ENCODE assay signal across 19 mouse cellular contexts in the genomic region with DNA sequence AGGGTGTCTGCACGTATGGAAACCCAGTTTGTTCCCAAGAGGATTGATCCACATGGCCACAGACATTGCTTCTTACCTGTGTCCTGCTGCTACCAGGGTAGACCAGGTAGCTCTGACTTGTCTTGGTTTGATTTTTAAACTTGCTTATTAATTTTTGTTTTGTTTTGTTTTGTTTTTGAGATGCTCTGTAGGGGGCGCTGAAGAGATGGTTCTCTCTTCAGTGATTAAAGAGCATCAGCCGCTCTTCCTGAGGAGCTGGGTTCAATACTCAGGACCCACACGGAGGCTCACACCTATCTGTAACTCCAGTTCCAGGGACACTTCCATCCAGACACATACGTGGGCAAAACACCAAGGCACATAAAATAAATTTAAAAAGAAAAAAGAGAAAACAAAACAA. TPM values are rescaled to one million over a fixed set of nuclear protein-coding genes. Genes with fewer than 3 reads are reported as not detected.
A peak's percentile ranks its signal among the peaks of the same experiment; 100 is the strongest.
DNase-seq lines count a peak whose midpoint lies in the region; ATAC-seq and TF ChIP-seq lines count a peak whose summit lies in the region.
"Had no signal": no experiment of that assay in that cellular context is flagged by ENCODE, and none has a peak within 500 bp of the region (broad histone marks: within the 10 kb centered on the region; RNA-seq: fewer than 3 reads in every experiment).

No protein-coding gene starts in this region.

- no peak for TF ChIP-seq EP300 in CH12.LX (IDR thresholded peaks at IDR 0.05; ENCODE audit: low read length)

- H3K4me2 ChIP-seq in intestine, postnatal 0 days (replicated peaks; ENCODE audit: low read depth): no peak overlapping the region
- H3K4me2 ChIP-seq in intestine, embryonic 15.5 days (replicated peaks): no peak overlapping the region
- no peak overlapping the region for H3K4me2 ChIP-seq in CH12.LX (ENCODE audit: insufficient read depth, low read depth, poor library complexity, severe bottlenecking)
- H3K4me2 ChIP-seq in neural tube, embryonic 15.5 days: no peak overlapping the region
- H3K4me2 ChIP-seq: embryonic facial prominence, embryonic 13.5 days; limb, embryonic 15.5 days; midbrain, embryonic 12.5 days had no signal

- H3K36me3 ChIP-seq in intestine, postnatal 0 days (ENCODE audit: control insufficient read depth, insufficient read depth): no peaks in the 10 kb centered on the region
- no peaks in the 10 kb centered on the region for H3K36me3 ChIP-seq in intestine, embryonic 15.5 days
- H3K36me3 ChIP-seq in CH12.LX (replicated peaks in 1 of 2; ENCODE audit: control insufficient read depth in 1 of 2, insufficient read depth in 1 of 2, low read length in 1 of 2): no peaks in the 10 kb centered on the region
- no peaks in the 10 kb centered on the region for H3K36me3 ChIP-seq in neural tube, embryonic 15.5 days
- H3K36me3 ChIP-seq: embryonic facial prominence, embryonic 13.5 days; limb, embryonic 15.5 days; midbrain, embryonic 12.5 days had no signal

- ATAC-seq in intestine, postnatal 0 days: no peak
- no peak for ATAC-seq in intestine, embryonic 15.5 days
- no peak for ATAC-seq in neural tube, embryonic 15.5 days (ENCODE audit: low FRiP score)
- ATAC-seq: intestine, embryonic 16.5 days had no signal

- no peak overlapping the region for H3K4me3 ChIP-seq in intestine, postnatal 0 days (ENCODE audit: low read depth, low read length)
- H3K4me3 ChIP-seq in intestine, embryonic 15.5 days (replicated peaks): no peak overlapping the region
- no peak overlapping the region for H3K4me3 ChIP-seq in CH12.LX (replicated peaks in 1 of 3; ENCODE audit: low read depth in 2 of 3, low read length in 2 of 3, poor library complexity in 1 of 3)
- H3K4me3 ChIP-seq in cortical plate, adult 2 months (ENCODE audit: insufficient read depth, low read length): no peak overlapping the region
- no peak overlapping the region for H3K4me3 ChIP-seq in neural tube, embryonic 15.5 days (replicated peaks)
- H3K4me3 ChIP-seq: embryonic facial prominence, embryonic 13.5 days; limb, embryonic 15.5 days; midbrain, embryonic 12.5 days had no signal

- dilution Hi-C loops in CH12.LX (cut with MboI; ENCODE audit: extremely low pct_ligation_motif_present, extremely low pct_unique_long_range_greater_than_20kb, low sequenced_read_pairs): no loop called here

- 52% methylated on average over 5 of the region's 5 CpGs for WGBS in intestine, postnatal 0 days
- WGBS in intestine, embryonic 15.5 days: 64% methylated on average over 5 of the region's 5 CpGs
- 63% methylated on average over 5 of the region's 5 CpGs for WGBS in neural tube, embryonic 15.5 days

- in situ Hi-C loops in CH12.LX (cut with MboI; ENCODE audit: low pct_ligation_motif_present, low pct_unique_long_range_greater_than_20kb, low sequenced_read_pairs): no loop called here

- no peak for TF ChIP-seq POLR2A in CH12.LX (IDR thresholded peaks at IDR 0.05; ENCODE audit: low read depth, low read length)
- no peak for TF ChIP-seq POLR2A in cortical plate, adult 2 months (IDR thresholded peaks at IDR 0.05; ENCODE audit: extremely low read depth, insufficient read depth, low read length)

- H3K27ac ChIP-seq in intestine, postnatal 0 days (ENCODE audit: low read depth, low read length): no peak overlapping the region
- H3K27ac ChIP-seq in intestine, embryonic 15.5 days: no peak overlapping the region
- no peak overlapping the region for H3K27ac ChIP-seq in CH12.LX (ENCODE audit: insufficient read depth, low read depth)
- H3K27ac ChIP-seq in cortical plate, adult 2 months (ENCODE audit: insufficient read depth, low read length): no peak overlapping the region
- H3K27ac ChIP-seq in neural tube, embryonic 15.5 days (replicated peaks): no peak overlapping the region
- H3K27ac ChIP-seq: embryonic facial prominence, embryonic 13.5 days; limb, embryonic 15.5 days; midbrain, embryonic 12.5 days had no signal

- DNase-seq in 416B (ENCODE audit: low read depth): peak; percentile 17
- no peak for DNase-seq in CH12.LX (ENCODE audit: extremely low read depth)
- no peak for DNase-seq in yolk sac, embryonic 10.5 days (ENCODE audit: low spot score)
- DNase-seq: cerebellum, adult 11 months; cerebellum, postnatal 25 days; kidney, postnatal 10 days; lung, adult 18-20 months; spleen, adult 18-20 months; thymus, adult 2 months had no signal

- H3K79me2 ChIP-seq in CH12.LX (replicated peaks; ENCODE audit: control insufficient read depth, extremely low read depth, insufficient read depth, poor library complexity, severe bottlenecking): no peaks in the 10 kb centered on the region

- H3K9ac ChIP-seq in intestine, postnatal 0 days (ENCODE audit: low read depth, low read length): no peak overlapping the region
- no peak overlapping the region for H3K9ac ChIP-seq in intestine, embryonic 15.5 days
- H3K9ac ChIP-seq in CH12.LX (ENCODE audit: insufficient read depth, low read depth): no peak overlapping the region
- no peak overlapping the region for H3K9ac ChIP-seq in neural tube, embryonic 15.5 days (replicated peaks)
- H3K9ac ChIP-seq: embryonic facial prominence, embryonic 13.5 days; limb, embryonic 15.5 days; midbrain, embryonic 12.5 days had no signal

- TF ChIP-seq CTCF in intestine, postnatal 0 days (IDR thresholded peaks at IDR 0.05; ENCODE audit: low read depth): peak; percentile 34
- peak in 1 of 2 experiments; percentile 58; a peak in 2 of 4 replicates for TF ChIP-seq CTCF in CH12.LX (conservative IDR thresholded peaks at IDR 0.05 in 1 of 2, IDR thresholded peaks at IDR 0.05 in 1 of 2; ENCODE audit: low read depth in 2 of 2, low read length in 2 of 2)
- TF ChIP-seq CTCF in cortical plate, adult 2 months (IDR thresholded peaks at IDR 0.05; ENCODE audit: extremely low read depth, insufficient read depth, low read length): 0 out of 2 replicates have a peak, but pooled peaks have one; percentile 5

- no peaks in the 10 kb centered on the region for H3K4me1 ChIP-seq in intestine, postnatal 0 days (replicated peaks; ENCODE audit: control insufficient read depth, insufficient read depth, low read length)
- peaks cover 8% of the 10 kb centered on the region; the same call in 1 of the 2 replicates for H3K4me1 ChIP-seq in intestine, embryonic 15.5 days (replicated peaks)
- peaks cover 2 to 28% of the 10 kb centered on the region in 2 experiments; a peak in 2 of 4 replicates for H3K4me1 ChIP-seq in CH12.LX (ENCODE audit: control insufficient read depth in 1 of 2, insufficient read depth in 2 of 2)
- no peaks in the 10 kb centered on the region for H3K4me1 ChIP-seq in cortical plate, adult 2 months (ENCODE audit: control insufficient read depth, insufficient read depth, low read length)
- no peaks in the 10 kb centered on the region for H3K4me1 ChIP-seq in neural tube, embryonic 15.5 days
- H3K4me1 ChIP-seq: embryonic facial prominence, embryonic 13.5 days; midbrain, embryonic 12.5 days had no signal

- TF ChIP-seq RAD21 in CH12.LX (IDR thresholded peaks at IDR 0.05; ENCODE audit: low read depth, low read length): peak; percentile 20

- H3K27me3 ChIP-seq in intestine, postnatal 0 days (replicated peaks; ENCODE audit: control insufficient read depth, insufficient read depth, low read length): no peaks in the 10 kb centered on the region
- no peaks in the 10 kb centered on the region for H3K27me3 ChIP-seq in intestine, embryonic 15.5 days (replicated peaks)
- H3K27me3 ChIP-seq in CH12.LX (replicated peaks): no peaks in the 10 kb centered on the region
- no peaks in the 10 kb centered on the region for H3K27me3 ChIP-seq in neural tube, embryonic 15.5 days (replicated peaks)
- H3K27me3 ChIP-seq: embryonic facial prominence, embryonic 13.5 days; limb, embryonic 15.5 days; midbrain, embryonic 12.5 days had no signal

- H3K9me3 ChIP-seq in intestine, postnatal 0 days (ENCODE audit: control insufficient read depth): no peaks in the 10 kb centered on the region
- H3K9me3 ChIP-seq in intestine, embryonic 15.5 days: no peaks in the 10 kb centered on the region
- no peaks in the 10 kb centered on the region for H3K9me3 ChIP-seq in CH12.LX (replicated peaks; ENCODE audit: low read length)
- no peaks in the 10 kb centered on the region for H3K9me3 ChIP-seq in neural tube, embryonic 15.5 days (replicated peaks)
- H3K9me3 ChIP-seq: embryonic facial prominence, embryonic 13.5 days; limb, embryonic 15.5 days; midbrain, embryonic 12.5 days had no signal

TF ChIP-seq in CH12.LX, 34 proteins besides CTCF, POLR2A, EP300 and RAD21:
- TF ChIP-seq JUND (conservative IDR thresholded peaks at IDR 0.05; ENCODE audit: low read depth, low read length) (no peak), ZNF384 (IDR thresholded peaks at IDR 0.05; ENCODE audit: low read depth, low read length) (no peak), SMC3 (IDR thresholded peaks at IDR 0.05; ENCODE audit: low read depth, low read length) (peak; percentile 25; the same call in 1 of the 2 replicates), NRF1 (IDR thresholded peaks at IDR 0.05; ENCODE audit: low read depth, low read length) (no peak), ZKSCAN1 (IDR thresholded peaks at IDR 0.05; ENCODE audit: borderline replicate concordance, low read depth, low read length) (no peak), USF1 (IDR thresholded peaks at IDR 0.05; ENCODE audit: low read depth, low read length) (no peak), USF2 (conservative IDR thresholded peaks at IDR 0.05; ENCODE audit: low read depth, low read length) (no peak)

RNA-seq across cellular contexts. Expression of gene Accsl, which starts 14.1 kb away (rescaled TPM):
- not detected in 2 replicates for polyA plus RNA-seq in intestine, postnatal 0 days (2015; fragmentation: Nextera tagmentation; extraction: Ambion mirVana)
- not detected in 2 replicates for polyA plus RNA-seq in intestine, embryonic 15.5 days (2015; fragmentation: Nextera tagmentation; extraction: Ambion mirVana)
- total RNA-seq in CH12.LX (2012; rRNA removed) (0.30 TPM in 1 of 2 replicates, not detected in the other), CH12.LX (2014; rRNA removed) (not detected in 2 replicates)
- 0.63 TPM in 1 of 2 replicates, not detected in the other for polyA plus RNA-seq in CH12.LX (2012; ENCODE audit: insufficient read length, low read depth)
- polyA plus RNA-seq in cortical plate, adult 2 months (2012; rRNA removed): 0.68 and 0.77 TPM in 2 replicates
- 0.23 and 0.37 TPM in 2 replicates for polyA plus RNA-seq in neural tube, embryonic 15.5 days (2015; fragmentation: Nextera tagmentation; extraction: Ambion mirVana)
- total RNA-seq: gastrocnemius, adult 8-10 months; heart, adult 8-10 months had no signal
- polyA plus RNA-seq: embryonic facial prominence, embryonic 13.5 days; intestine, embryonic 16.5 days; limb, embryonic 15.5 days had no signal

RNA-seq across cellular contexts. Expression of gene Accs, which starts 33.3 kb away (rescaled TPM):
- 7.6 and 8.4 TPM in 2 replicates for polyA plus RNA-seq in intestine, postnatal 0 days (2015; fragmentation: Nextera tagmentation; extraction: Ambion mirVana)
- 5.4 and 6.8 TPM in 2 replicates for polyA plus RNA-seq in intestine, embryonic 15.5 days (2015; fragmentation: Nextera tagmentation; extraction: Ambion mirVana)
- total RNA-seq in CH12.LX (2012; rRNA removed) (4.2 and 6.7 TPM in 2 replicates), CH12.LX (2014; rRNA removed) (6.0 and 6.2 TPM in 2 replicates)
- polyA plus RNA-seq in CH12.LX (2012; ENCODE audit: insufficient read length, low read depth): 5.7 TPM in 2 replicates
- polyA plus RNA-seq in cortical plate, adult 2 months (2012; rRNA removed): 7.3 and 8.8 TPM in 2 replicates
- polyA plus RNA-seq in neural tube, embryonic 15.5 days (2015; fragmentation: Nextera tagmentation; extraction: Ambion mirVana): 4.2 and 5.4 TPM in 2 replicates
